Mouse (Mus musculus) liver, embryonic 15.5 days (tissue): ENCODE measurements around the gene Dcaf8. TPM values are rescaled to one million over a fixed set of nuclear protein-coding genes. Genes with fewer than 3 reads are reported as not detected.

ENCODE experiments used
- ATAC-seq: fragments of 200-750 bp; cut with Nextera tagmentation; 2 replicates; pipeline ENCODE4 v1.8.0; 2017; ENCODE audit warnings: moderate number of reproducible peaks, mild to moderate bottlenecking, moderate library complexity; ENCODE audit not compliant: insufficient read depth
- H3K27ac ChIP-seq: fragments of 300-500 bp; sonication (generic); replicated peaks from 2 replicates; pipeline ENCODE4 v1.5.1; 2015; ENCODE audit warnings: mild to moderate bottlenecking, inconsistent platforms
- H3K27me3 ChIP-seq: fragments of 300-500 bp; sonication (generic); 2 replicates; pipeline ENCODE4 v1.6.1; 2015; ENCODE audit warnings: mild to moderate bottlenecking, inconsistent platforms
- H3K36me3 ChIP-seq: fragments of 300-500 bp; sonication (generic); replicated peaks from 2 replicates; pipeline ENCODE4 v1.6.1; 2015; ENCODE audit warnings: moderate library complexity, mild to moderate bottlenecking, inconsistent platforms
- H3K4me1 ChIP-seq: fragments of 300-500 bp; sonication (generic); replicated peaks from 2 replicates; pipeline ENCODE4 v1.6.1; 2015; ENCODE audit warnings: inconsistent platforms
- H3K4me2 ChIP-seq: fragments of 300-500 bp; sonication (generic); 2 replicates; pipeline ENCODE4 v1.6.1; 2015; ENCODE audit warnings: moderate library complexity, mild to moderate bottlenecking, inconsistent platforms
- H3K4me3 ChIP-seq: fragments of 300-500 bp; sonication (generic); replicated peaks from 2 replicates; pipeline ENCODE4 v1.5.1; 2015; ENCODE audit warnings: mild to moderate bottlenecking, inconsistent platforms
- H3K9ac ChIP-seq: fragments of 300-500 bp; sonication (generic); 2 replicates; pipeline ENCODE4 v1.6.1; 2015; ENCODE audit warnings: moderate library complexity, mild to moderate bottlenecking, inconsistent platforms
- H3K9me3 ChIP-seq: fragments of 300-500 bp; sonication (generic); replicated peaks from 2 replicates; pipeline ENCODE4 v1.6.1; 2016; ENCODE audit warnings: inconsistent platforms
- WGBS: fragments of 180-500 bp; shearing (Covaris S2); methylation state at CpG from one replicate; pipeline ENCODE4 v1.1.7; 2015; ENCODE audit warnings: mixed read lengths; ENCODE audit not compliant: insufficient replicate concordance; 5-methylcytosine and 5-hydroxymethylcytosine counted together
- polyA plus RNA-seq: library from polyadenylated mRNA; unstranded; fragments of >200 nt; fragmentation: Nextera tagmentation; extraction: Ambion mirVana; gene quantifications from 2 replicates; pipeline ENCODE4 v1.2.1, GENCODE M21; 2015

The Dcaf8 gene
- polyA plus RNA-seq, 1 experiment from 2014 or later, result 55.3 TPM

GRCm38 (mm10) chr1:172172381-172172780, 24.5 kb downstream of the Dcaf8 start:
- Histone ChIP-seq H3K36me3 (peaks cover 93% of the 10 kb centered on the region), H3K9ac (no peak overlapping the region), H3K9me3 (no peaks in the 10 kb centered on the region), H3K27me3 (no peaks in the 10 kb centered on the region), H3K4me1 (no peaks in the 10 kb centered on the region), H3K4me3 (no peak overlapping the region), H3K4me2 (no peak overlapping the region), H3K27ac (no peak overlapping the region)
- WGBS, result 92% methylated on average over 21 of the region's 21 CpGs
- ATAC-seq, result no peak

GRCm38 (mm10) chr1:172173181-172173580, 25.3 kb downstream of the Dcaf8 start:
- ATAC-seq, result no peak
- Histone ChIP-seq H3K27me3 (no peaks in the 10 kb centered on the region), H3K36me3 (peaks cover 93% of the 10 kb centered on the region), H3K9ac (no peak overlapping the region), H3K9me3 (no peaks in the 10 kb centered on the region), H3K4me3 (no peak overlapping the region), H3K27ac (no peak overlapping the region), H3K4me1 (no peaks in the 10 kb centered on the region), H3K4me2 (no peak overlapping the region)
- 85% methylated on average over 5 of the region's 5 CpGs for WGBS

- Histone ChIP-seq H3K27ac (no peak overlapping the region), H3K4me3 (no peak overlapping the region), H3K4me1 (no peaks in the 10 kb centered on the region), H3K9ac (no peak overlapping the region), H3K27me3 (no peaks in the 10 kb centered on the region), H3K36me3 (peaks cover 93% of the 10 kb centered on the region), H3K9me3 (no peaks in the 10 kb centered on the region), H3K4me2 (no peak overlapping the region)
- no peak for ATAC-seq
- 85% methylated on average over 7 of the region's 7 CpGs for WGBS
Measured at GRCm38 (mm10) chr1:172177791-172178190, 29.9 kb downstream of the Dcaf8 start.

GRCm38 (mm10) chr1:172179102-172179501, 31.2 kb downstream of the Dcaf8 start:
- H3K4me2 ChIP-seq, result no peak overlapping the region
- H3K9ac ChIP-seq, result no peak overlapping the region
- H3K4me1 ChIP-seq, result no peaks in the 10 kb centered on the region
- no peaks in the 10 kb centered on the region for H3K27me3 ChIP-seq
- 79% methylated on average over 7 of the region's 7 CpGs for WGBS
- no peak overlapping the region for H3K4me3 ChIP-seq
- no peaks in the 10 kb centered on the region for H3K9me3 ChIP-seq
- no peak for ATAC-seq
- no peak overlapping the region for H3K27ac ChIP-seq
- H3K36me3 ChIP-seq, result peaks cover 85% of the 10 kb centered on the region

GRCm38 (mm10) chr1:172180881-172181280, 33.0 kb downstream of the Dcaf8 start:
- Histone ChIP-seq H3K4me3 (no peak overlapping the region), H3K9me3 (no peaks in the 10 kb centered on the region), H3K27ac (no peak overlapping the region), H3K27me3 (no peaks in the 10 kb centered on the region), H3K36me3 (peaks cover 83% of the 10 kb centered on the region), H3K4me1 (no peaks in the 10 kb centered on the region), H3K4me2 (no peak overlapping the region), H3K9ac (no peak overlapping the region)
- no peak for ATAC-seq
- WGBS, result 79% methylated on average over 4 of the region's 4 CpGs

GRCm38 (mm10) chr1:172181777-172182176, 33.9 kb downstream of the Dcaf8 start:
- no peak overlapping the region for H3K4me3 ChIP-seq
- no peaks in the 10 kb centered on the region for H3K4me1 ChIP-seq
- no peaks in the 10 kb centered on the region for H3K27me3 ChIP-seq
- H3K36me3 ChIP-seq, result peaks cover 84% of the 10 kb centered on the region
- no peak overlapping the region for H3K27ac ChIP-seq
- no peaks in the 10 kb centered on the region for H3K9me3 ChIP-seq
- no peak for ATAC-seq
- H3K9ac ChIP-seq, result no peak overlapping the region
- WGBS, result 84% methylated on average over 3 of the region's 3 CpGs
- H3K4me2 ChIP-seq, result no peak overlapping the region

GRCm38 (mm10) chr1:172183056-172183455, 35.2 kb downstream of the Dcaf8 start:
- Histone ChIP-seq H3K9me3 (no peaks in the 10 kb centered on the region), H3K9ac (no peak overlapping the region), H3K4me1 (no peaks in the 10 kb centered on the region), H3K4me3 (no peak overlapping the region), H3K4me2 (no peak overlapping the region), H3K27me3 (no peaks in the 10 kb centered on the region), H3K27ac (no peak overlapping the region), H3K36me3 (peaks cover 85% of the 10 kb centered on the region)
- ATAC-seq, result no peak
- WGBS, result 90% methylated on average over 6 of the region's 6 CpGs

- H3K4me2 ChIP-seq, result no peak overlapping the region
- no peak overlapping the region for H3K4me3 ChIP-seq
- no peak for ATAC-seq
- H3K27me3 ChIP-seq, result no peaks in the 10 kb centered on the region
- H3K27ac ChIP-seq, result no peak overlapping the region
- H3K36me3 ChIP-seq, result peaks cover 85% of the 10 kb centered on the region
- no peaks in the 10 kb centered on the region for H3K9me3 ChIP-seq
- no peaks in the 10 kb centered on the region for H3K4me1 ChIP-seq
- H3K9ac ChIP-seq, result no peak overlapping the region
Measured at GRCm38 (mm10) chr1:172183915-172184314, 36.0 kb downstream of the Dcaf8 start.

- 92% methylated on average over 10 of the region's 10 CpGs for WGBS
Measured at GRCm38 (mm10) chr1:172186401-172187289, 38.8 kb downstream of the Dcaf8 start.

GRCm38 (mm10) chr1:172188891-172189290, 41.0 kb downstream of the Dcaf8 start:
- Histone ChIP-seq H3K27ac (no peak overlapping the region), H3K27me3 (no peaks in the 10 kb centered on the region), H3K4me1 (no peaks in the 10 kb centered on the region), H3K4me3 (no peak overlapping the region), H3K36me3 (peaks cover 91% of the 10 kb centered on the region), H3K9ac (no peak overlapping the region), H3K4me2 (no peak overlapping the region), H3K9me3 (no peaks in the 10 kb centered on the region)
- ATAC-seq, result no peak
- WGBS, result 75% methylated on average over 4 of the region's 4 CpGs

More at GRCm38 (mm10) chr1:172186401-172187289, 38.8 kb downstream of the Dcaf8 start:
- H3K4me1 ChIP-seq, result no peaks in the 10 kb centered on the region
- no peak overlapping the region for H3K4me3 ChIP-seq
- H3K9me3 ChIP-seq, result no peaks in the 10 kb centered on the region
- no peak overlapping the region for H3K27ac ChIP-seq
- ATAC-seq, result no peak
- peaks cover 87% of the 10 kb centered on the region for H3K36me3 ChIP-seq
- H3K27me3 ChIP-seq, result no peaks in the 10 kb centered on the region
- no peak overlapping the region for H3K9ac ChIP-seq
- H3K4me2 ChIP-seq, result no peak overlapping the region

GRCm38 (mm10) chr1:172191578-172191977, 43.7 kb downstream of the Dcaf8 start:
- no peaks in the 10 kb centered on the region for H3K27me3 ChIP-seq
- H3K9me3 ChIP-seq, result no peaks in the 10 kb centered on the region
- H3K4me1 ChIP-seq, result no peaks in the 10 kb centered on the region
- no peak overlapping the region for H3K27ac ChIP-seq
- no peak overlapping the region for H3K9ac ChIP-seq
- H3K4me2 ChIP-seq, result no peak overlapping the region
- no peak for ATAC-seq
- 81% methylated on average over 2 of the region's 2 CpGs for WGBS
- H3K4me3 ChIP-seq, result no peak overlapping the region
- peaks cover 95% of the 10 kb centered on the region for H3K36me3 ChIP-seq

- H3K36me3 ChIP-seq, result peaks cover 95% of the 10 kb centered on the region
- no peaks in the 10 kb centered on the region for H3K9me3 ChIP-seq
- no peak overlapping the region for H3K27ac ChIP-seq
- no peak overlapping the region for H3K4me3 ChIP-seq
- H3K9ac ChIP-seq, result no peak overlapping the region
- no peak for ATAC-seq
- WGBS, result 91% methylated on average over 3 of the region's 3 CpGs
- H3K27me3 ChIP-seq, result no peaks in the 10 kb centered on the region
- H3K4me2 ChIP-seq, result no peak overlapping the region
- no peaks in the 10 kb centered on the region for H3K4me1 ChIP-seq
Measured at GRCm38 (mm10) chr1:172192217-172192616, 44.3 kb downstream of the Dcaf8 start.
